28 mouse cellular contexts compared by ENCODE assay signal in the genomic region with DNA sequence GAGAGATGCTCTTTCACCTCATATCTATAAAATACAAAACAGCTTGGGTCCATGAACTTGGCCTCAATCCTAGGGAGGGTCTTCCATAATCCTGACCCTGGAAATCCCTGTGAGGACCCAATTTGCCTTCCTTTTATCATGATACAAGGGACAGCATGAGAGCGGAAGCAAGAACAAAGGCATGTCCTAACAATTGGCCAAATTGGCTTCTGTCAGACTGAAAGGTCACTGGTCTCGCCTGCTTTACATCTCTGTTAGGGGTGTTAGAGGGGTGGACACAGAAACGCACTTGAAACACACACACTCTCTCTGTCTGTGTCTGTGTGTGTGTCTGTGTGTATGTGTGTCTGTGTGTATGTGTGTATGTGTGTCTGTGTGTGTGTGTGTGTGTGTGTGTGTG.
"Had no signal": no experiment of that assay in that cellular context is flagged by ENCODE, and none has a peak within 500 bp of the region (broad histone marks: within the 10 kb centered on the region; RNA-seq: fewer than 3 reads in every experiment).

No protein-coding gene starts in this region.

- H3K36me3 ChIP-seq: heart, embryonic 10.5 days; heart, embryonic 12.5 days; hindbrain, embryonic 10.5 days; hindbrain, embryonic 12.5 days; hindbrain, embryonic 15.5 days; kidney, embryonic 15.5 days; limb, embryonic 13.5 days; limb, embryonic 15.5 days; liver, embryonic 12.5 days had no signal

- H3K4me1 ChIP-seq: hindbrain, embryonic 15.5 days; liver, embryonic 12.5 days had no signal

- H3K4me3 ChIP-seq: gastrocnemius, adult 2 months; heart, adult 2 months; heart, embryonic 10.5 days; heart, embryonic 12.5 days; hindbrain, embryonic 10.5 days; hindbrain, embryonic 12.5 days; hindbrain, embryonic 15.5 days; kidney, embryonic 15.5 days; limb, embryonic 13.5 days; limb, embryonic 15.5 days; liver, embryonic 12.5 days had no signal

- ATAC-seq: hindbrain, postnatal 0 days; intestine, embryonic 16.5 days; liver, embryonic 12.5 days had no signal

- H3K9ac ChIP-seq: heart, embryonic 12.5 days; hindbrain, embryonic 12.5 days; hindbrain, embryonic 15.5 days; kidney, embryonic 15.5 days; limb, embryonic 13.5 days; limb, embryonic 15.5 days; liver, embryonic 12.5 days; liver, embryonic 14.5 days had no signal

- H3K27me3 ChIP-seq: hindbrain, embryonic 15.5 days; kidney, embryonic 15.5 days; liver, embryonic 12.5 days had no signal

- H3K4me2 ChIP-seq: heart, embryonic 12.5 days; hindbrain, embryonic 12.5 days; hindbrain, embryonic 15.5 days; kidney, embryonic 15.5 days; limb, embryonic 13.5 days; limb, embryonic 15.5 days; liver, embryonic 12.5 days had no signal

- DNase-seq: gastrocnemius, adult 2 months; gastrocnemius, postnatal 10 days; gastrocnemius, postnatal 25 days; heart, adult 11 months; heart, adult 2 months; heart, postnatal 10 days; heart, postnatal 4 days; kidney, adult 11 months; kidney, adult 2 months; kidney, adult 9 months; kidney, postnatal 14 days; kidney, postnatal 36 days; layer of hippocampus, adult 9-11 months; layer of hippocampus, postnatal 36 days; left cerebral cortex, postnatal 4 days had no signal

- H3K9me3 ChIP-seq: heart, embryonic 10.5 days; heart, embryonic 12.5 days; hindbrain, embryonic 10.5 days; hindbrain, embryonic 12.5 days; hindbrain, embryonic 15.5 days; kidney, embryonic 15.5 days; limb, embryonic 13.5 days; limb, embryonic 15.5 days; liver, embryonic 12.5 days had no signal

- H3K27ac ChIP-seq: gastrocnemius, adult 2 months; heart, adult 2 months; heart, embryonic 10.5 days; hindbrain, embryonic 10.5 days; hindbrain, embryonic 12.5 days; hindbrain, embryonic 15.5 days; hindbrain, postnatal 0 days; kidney, embryonic 15.5 days; kidney, postnatal 0 days; limb, embryonic 13.5 days; limb, embryonic 15.5 days; liver, embryonic 12.5 days; liver, embryonic 14.5 days had no signal
